9 mouse cellular contexts compared by ENCODE assay signal in the genomic region with DNA sequence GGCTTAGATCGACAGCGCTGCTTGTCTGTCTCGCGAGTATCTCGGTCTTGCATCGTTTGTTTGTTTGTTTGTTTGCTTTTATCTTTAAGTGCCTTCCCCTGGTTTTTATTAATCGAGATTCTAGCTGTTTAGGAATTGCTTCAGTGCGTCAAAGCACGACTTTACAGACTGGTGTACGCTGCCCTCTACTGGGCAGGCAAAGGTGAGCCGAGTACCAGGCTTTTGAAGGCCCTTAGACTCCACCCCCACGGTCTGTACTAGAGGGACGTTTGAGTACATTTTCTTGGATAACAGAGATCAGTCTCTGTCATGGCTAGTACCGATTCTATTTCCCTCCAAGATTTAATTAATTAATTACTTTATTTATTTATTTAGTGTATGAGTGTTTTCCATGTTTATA. TPM values are rescaled to one million over a fixed set of nuclear protein-coding genes. Genes with fewer than 3 reads are reported as not detected.
A peak's percentile ranks its signal among the peaks of the same experiment; 100 is the strongest.
DNase-seq lines count a peak whose midpoint lies in the region; ATAC-seq lines count a peak whose summit lies in the region.
"Had no signal": no experiment of that assay in that cellular context is flagged by ENCODE, and none has a peak within 500 bp of the region (broad histone marks: within the 10 kb centered on the region; RNA-seq: fewer than 3 reads in every experiment).

No protein-coding gene starts in this region.

- no peak for ATAC-seq in erythroid progenitor cell, adult 5-6 weeks (replicated peaks; ENCODE audit: low FRiP score, poor library complexity, severe bottlenecking)

- intact Hi-C loops in heart, postnatal 25 days (cut with DNase I): loop anchor here (1.0 to 2.0 kb wide), 3 partner anchors 25 to 173 kb away; a partner anchor contains a TSS

- DNase-seq in ovary, postnatal 36 days (ENCODE audit: low spot score): peak; percentile 52
- DNase-seq in ovary, postnatal 10 days (ENCODE audit: low spot score): no peak
- DNase-seq in T-cell, adult 2 months (ENCODE audit: low spot score): peak; percentile 77
- DNase-seq in cerebellum, postnatal 25 days: peak; percentile 72 to 84
- peak; percentile 27 for DNase-seq in heart, postnatal 25 days (ENCODE audit: low spot score)
- peak; percentile 69 to 83 for DNase-seq in lung, adult 18-20 months
- peak; percentile 29 for DNase-seq in right cerebral cortex, postnatal 4 days

RNA-seq across cellular contexts. Expression of a gene that starts 4.0 kb away (rescaled TPM):
- total RNA-seq in heart, postnatal 25 days (2021): 10 to 100 TPM; 22.9 to 30.8 TPM
- total RNA-seq in erythroid progenitor cell, adult 5-6 weeks (2015; ENCODE audit: low replicate concordance): 7.6 TPM in 1 of 2 replicates, not detected in the other
- 1.4 TPM in 1 of 2 replicates, not detected in the other for total RNA-seq in erythroid progenitor cell, adult 5-6 weeks (2017; ENCODE audit: low replicate concordance)

RNA-seq across cellular contexts. Expression of a gene that starts 13.3 kb away (rescaled TPM):
- under 1 TPM; 0.36 to 0.84 TPM for total RNA-seq in heart, postnatal 25 days (2021)
- total RNA-seq in erythroid progenitor cell, adult 5-6 weeks (2015; ENCODE audit: low replicate concordance): not detected in 2 replicates
- total RNA-seq in erythroid progenitor cell, adult 5-6 weeks (2017; ENCODE audit: low replicate concordance): not detected in 2 replicates

RNA-seq across cellular contexts. Expression of a gene that starts 23.2 kb away (rescaled TPM):
- total RNA-seq in heart, postnatal 25 days (2021): not detected
- total RNA-seq in erythroid progenitor cell, adult 5-6 weeks (2015; ENCODE audit: low replicate concordance): not detected in 2 replicates
- total RNA-seq in erythroid progenitor cell, adult 5-6 weeks (2017; ENCODE audit: low replicate concordance): not detected in 2 replicates
- total RNA-seq: gastrocnemius, postnatal 4 days had no signal

RNA-seq across cellular contexts. Expression of a gene that starts 25.1 kb away (rescaled TPM):
- total RNA-seq in heart, postnatal 25 days (2021): 100 to 1,000 TPM; 441 to 471 TPM
- 16.2 and 20.1 TPM in 2 replicates for total RNA-seq in erythroid progenitor cell, adult 5-6 weeks (2015; ENCODE audit: low replicate concordance)
- 8.6 and 12.6 TPM in 2 replicates for total RNA-seq in erythroid progenitor cell, adult 5-6 weeks (2017; ENCODE audit: low replicate concordance)

RNA-seq across cellular contexts. Expression of a gene that starts 25.8 kb away (rescaled TPM):
- 1 to 10 TPM; 3.5 to 3.7 TPM for total RNA-seq in heart, postnatal 25 days (2021)
- total RNA-seq in erythroid progenitor cell, adult 5-6 weeks (2015; ENCODE audit: low replicate concordance): 6.8 TPM in 1 of 2 replicates, not detected in the other
- 2.0 and 2.8 TPM in 2 replicates for total RNA-seq in erythroid progenitor cell, adult 5-6 weeks (2017; ENCODE audit: low replicate concordance)
